Mouse (Mus musculus) cortical plate, adult 2 months (tissue): ENCODE measurements around the gene Ccdc38.

Source experiments
- CTCF ChIP-seq: fragments of 200-500 bp; IDR thresholded peaks from 2 replicates; pipeline ENCODE4 v1.5.1; 2011; ENCODE audit warnings: mild to moderate bottlenecking, control low read depth, low read length; ENCODE audit not compliant: insufficient read depth; ENCODE audit errors: extremely low read depth
- POLR2A ChIP-seq: fragments of 200-500 bp; IDR thresholded peaks from 2 replicates; pipeline ENCODE4 v1.6.1; 2011; ENCODE audit warnings: mild to moderate bottlenecking, low read length, control low read depth; ENCODE audit not compliant: insufficient read depth; ENCODE audit errors: extremely low read depth

DNA sequence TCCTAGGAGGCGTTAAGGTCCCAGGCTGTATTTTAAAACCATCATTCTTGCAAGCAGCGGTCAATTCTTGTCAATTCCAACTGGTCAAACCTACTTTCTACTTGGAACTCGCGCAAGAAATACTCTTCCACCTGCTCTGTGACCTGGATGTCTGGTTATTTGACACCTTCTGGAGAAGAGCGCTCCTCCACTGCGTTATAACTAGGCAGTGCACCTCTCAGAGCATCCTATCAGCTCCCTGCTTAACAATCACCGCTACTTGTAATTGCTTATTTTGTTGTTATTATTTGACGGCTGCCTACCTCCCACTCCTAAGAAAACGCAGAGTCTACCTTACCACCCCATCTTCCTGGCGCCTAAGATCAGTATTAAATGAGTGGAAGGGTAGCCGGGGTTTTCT, 48.4 kb downstream of the Ccdc38 start:
- TF ChIP-seq CTCF (no peak), POLR2A (no peak)
